Mouse (Mus musculus) effector memory CD4-positive, alpha-beta T cell, adult 7 months (primary cell): ENCODE results near the gene Hist1h4b. TPM values are rescaled to one million over a fixed set of nuclear protein-coding genes. Genes with fewer than 3 reads are reported as not detected.

ENCODE experiments used
- polyA plus RNA-seq: library from polyadenylated mRNA; unstranded; fragments of 100-300 nt; shearing (Covaris generic); gene quantifications from one replicate; pipeline ENCODE4 v1.2.1, GENCODE M21; 2017

Gene Hist1h4b
- 6.7 TPM for polyA plus RNA-seq

GRCm38 (mm10) chr13:23756790-23757189, at the start of gene Hist1h4b:
Hist1h4b (plus strand) TSS chr13:23757013.

GRCm38 (mm10) chr13:23710374-23711089, 46.3 kb upstream of the Hist1h4b start, which contains the start of gene Hfe:
Hfe (minus strand) TSS chr13:23710854.

GRCm38 (mm10) chr13:23738677-23739068, 18.1 kb upstream of the Hist1h4b start, which contains the start of gene Hist1h1c:
Hist1h1c (plus strand) TSS chr13:23738808.

GRCm38 (mm10) chr13:23745381-23746161, 11.2 kb upstream of the Hist1h4b start, which contains the start of gene Hist1h3c:
Hist1h3c (minus strand) TSS chr13:23745602.

GRCm38 (mm10) chr13:23746201-23747080, 10.4 kb upstream of the Hist1h4b start, which contains the start of gene Hist1h2bb:
Hist1h2bb (plus strand) TSS chr13:23746734.

GRCm38 (mm10) chr13:23750839-23751477, 5.9 kb upstream of the Hist1h4b start, which contains the start of gene Hist1h2ab:
Hist1h2ab (plus strand) TSS chr13:23751126.

GRCm38 (mm10) chr13:23752067-23752741, 4.6 kb upstream of the Hist1h4b start, which contains the start of gene Hist1h3b:
Hist1h3b (plus strand) TSS chr13:23752267.

GRCm38 (mm10) chr13:23760972-23761864, 4.4 kb downstream of the Hist1h4b start, which contains the start of gene Hist1h4a:
Hist1h4a (minus strand) TSS chr13:23761230.

GRCm38 (mm10) chr13:23761871-23762821, 5.3 kb downstream of the Hist1h4b start, which contains the start of gene Hist1h3a:
Hist1h3a (minus strand) TSS chr13:23762386.

GRCm38 (mm10) chr13:23763586-23764323, 6.9 kb downstream of the Hist1h4b start, which contains the start of gene Hist1h1a:
Hist1h1a (plus strand) TSS chr13:23763666.

GRCm38 (mm10) chr13:23769613-23770012, 12.8 kb downstream of the Hist1h4b start, which contains the start of gene Trim38:
Trim38 (plus strand) TSS chr13:23769913.

GRCm38 (mm10) chr13:23806422-23807052, 49.7 kb downstream of the Hist1h4b start, which contains the start of gene Slc17a2:
Slc17a2 (plus strand) TSS chr13:23806993.

Other genes starting within 250 kb of the Hist1h4b start
- 1.2 TPM for gene Hist1h4h, start 226.0 kb upstream of the Hist1h4b start, polyA plus RNA-seq
- not detected for gene Hist1h2af, start 223.1 kb upstream of the Hist1h4b start, polyA plus RNA-seq
- gene Hist1h3g, start 221.6 kb upstream of the Hist1h4b start, polyA plus RNA-seq: not detected
- 0.85 TPM for gene Hist1h2bh, start 213.6 kb upstream of the Hist1h4b start, polyA plus RNA-seq
- 0.99 TPM for gene Hist1h3f, start 213.0 kb upstream of the Hist1h4b start, polyA plus RNA-seq
- not detected for gene Hist1h4f, start 205.4 kb upstream of the Hist1h4b start, polyA plus RNA-seq
- 0.15 TPM for gene Hist1h1d, start 203.8 kb upstream of the Hist1h4b start, polyA plus RNA-seq
- gene Hist1h3e, start 194.6 kb upstream of the Hist1h4b start, polyA plus RNA-seq: 0.98 TPM
- gene Hist1h2ae, start 185.8 kb upstream of the Hist1h4b start, polyA plus RNA-seq: 1.8 TPM
- gene Hist1h2bg, start 185.6 kb upstream of the Hist1h4b start, polyA plus RNA-seq: not detected
- not detected for gene Hist1h2bf, start 182.8 kb upstream of the Hist1h4b start, polyA plus RNA-seq
- gene Hist1h2ad, start 182.6 kb upstream of the Hist1h4b start, polyA plus RNA-seq: not detected
- not detected for gene Hist1h3d, start 181.2 kb upstream of the Hist1h4b start, polyA plus RNA-seq
- 15.2 TPM for gene Hist1h4d, start 175.4 kb upstream of the Hist1h4b start, polyA plus RNA-seq
- 0.89 TPM for gene Hist1h2be, start 135.9 kb upstream of the Hist1h4b start, polyA plus RNA-seq
- 4.5 TPM for gene Hist1h1e, start 134.5 kb upstream of the Hist1h4b start, polyA plus RNA-seq
- not detected for gene Hist1h2ac, start 73.1 kb upstream of the Hist1h4b start, polyA plus RNA-seq
- 12.6 TPM for gene Hist1h2bc, start 72.8 kb upstream of the Hist1h4b start, polyA plus RNA-seq
- gene Hist1h1t, start 61.2 kb upstream of the Hist1h4b start, polyA plus RNA-seq: not detected
- 3.6 TPM for gene Hist1h4c, start 58.6 kb upstream of the Hist1h4b start, polyA plus RNA-seq
- not detected for gene Hfe, start 46.2 kb upstream of the Hist1h4b start, polyA plus RNA-seq
- 38.7 TPM for gene Hist1h1c, start 18.2 kb upstream of the Hist1h4b start, polyA plus RNA-seq
- not detected for gene Hist1h3c, start 11.4 kb upstream of the Hist1h4b start, polyA plus RNA-seq
- not detected for gene Hist1h2bb, start 10.3 kb upstream of the Hist1h4b start, polyA plus RNA-seq
- not detected for gene Hist1h2ab, start 5.9 kb upstream of the Hist1h4b start, polyA plus RNA-seq
- gene Hist1h3b, start 4.7 kb upstream of the Hist1h4b start, polyA plus RNA-seq: not detected
- 1.1 TPM for gene Hist1h4a, start 4.2 kb downstream of the Hist1h4b start, polyA plus RNA-seq
- gene Hist1h3a, start 5.4 kb downstream of the Hist1h4b start, polyA plus RNA-seq: 3.4 TPM
- gene Hist1h1a, start 6.7 kb downstream of the Hist1h4b start, polyA plus RNA-seq: not detected
- not detected for gene Trim38, start 12.9 kb downstream of the Hist1h4b start, polyA plus RNA-seq
- not detected for gene Slc17a2, start 50.0 kb downstream of the Hist1h4b start, polyA plus RNA-seq
- not detected for gene Slc17a3, start 82.4 kb downstream of the Hist1h4b start, polyA plus RNA-seq
- gene Slc17a1, start 110.7 kb downstream of the Hist1h4b start, polyA plus RNA-seq: 0.73 TPM
- gene Slc17a4, start 158.0 kb downstream of the Hist1h4b start, polyA plus RNA-seq: 0.15 TPM
- gene Hist1h2ba, start 177.1 kb downstream of the Hist1h4b start, polyA plus RNA-seq: not detected
- gene Hist1h2aa, start 177.4 kb downstream of the Hist1h4b start, polyA plus RNA-seq: not detected
- not detected for gene Scgn, start 234.2 kb downstream of the Hist1h4b start, polyA plus RNA-seq